Mouse (Mus musculus): ENCODE results near the gene Glb1l2. TPM values are rescaled to one million over a fixed set of nuclear protein-coding genes. Genes with fewer than 3 reads are reported as not detected.

The Glb1l2 gene
- polyA plus RNA-seq, 1 experiment from 2014 or later = 4.2 TPM

DNA sequence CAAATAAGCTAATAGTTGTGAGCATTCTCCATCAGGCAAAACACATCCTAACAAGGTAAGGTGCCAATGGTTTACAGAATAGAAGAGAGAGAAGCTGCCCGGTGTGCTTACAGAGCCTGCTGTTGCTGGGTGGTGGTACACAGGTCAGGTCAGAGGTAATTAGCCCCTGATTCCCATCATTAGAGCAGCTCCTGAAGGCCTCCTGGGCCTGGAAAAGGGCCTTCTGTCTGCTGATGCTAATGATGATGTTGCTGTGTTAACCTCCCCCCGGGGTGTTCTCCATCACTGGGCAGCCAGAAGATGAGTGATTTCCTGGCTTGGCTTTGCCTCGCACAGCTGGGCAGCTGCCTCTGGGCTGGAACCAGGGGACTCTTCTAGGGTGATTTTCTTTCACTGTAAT, 87.9 kb downstream of the Glb1l2 start:
- Histone ChIP-seq H3K9me3 (no peaks in the 10 kb centered on the region), H3K4me3 (no peak overlapping the region), H3K36me3 (no peaks in the 10 kb centered on the region), H3K27me3 (ENCODE audit: insufficient read depth, poor library complexity, severe bottlenecking) (no peaks in the 10 kb centered on the region), H3K27ac (no peak overlapping the region), H3K4me1 (replicated peaks) (no peaks in the 10 kb centered on the region)
- DNase-seq (ENCODE audit: low spot score) = peak; percentile 17
- 49% methylated on average over 3 of the region's 3 CpGs for WGBS

Other genes starting within 250 kb of the Glb1l2 start
- gene B3gat1, start 72.7 kb downstream of the Glb1l2 start, polyA plus RNA-seq (2016; fragmentation: Nextera tagmentation; extraction: Ambion mirVana) = 2.1 and 6.8 TPM in 2 replicates
- not detected in 2 replicates for gene Glb1l3, start 54.4 kb upstream of the Glb1l2 start, polyA plus RNA-seq (2016; fragmentation: Nextera tagmentation; extraction: Ambion mirVana)
- 0.12 TPM in 1 of 2 replicates, not detected in the other for gene Gm1110, start 116.6 kb upstream of the Glb1l2 start, polyA plus RNA-seq (2016; fragmentation: Nextera tagmentation; extraction: Ambion mirVana)
- 38.6 and 42.3 TPM in 2 replicates for gene Acad8, start 193.1 kb upstream of the Glb1l2 start, polyA plus RNA-seq (2016; fragmentation: Nextera tagmentation; extraction: Ambion mirVana)
- 167 and 171 TPM in 2 replicates for gene Thyn1, start 193.2 kb upstream of the Glb1l2 start, polyA plus RNA-seq (2016; fragmentation: Nextera tagmentation; extraction: Ambion mirVana)
- gene Vps26b, start 223.6 kb upstream of the Glb1l2 start, polyA plus RNA-seq (2016; fragmentation: Nextera tagmentation; extraction: Ambion mirVana) = 39.5 and 44.4 TPM in 2 replicates
- 28.8 and 36.5 TPM in 2 replicates for gene Ncapd3, start 223.7 kb upstream of the Glb1l2 start, polyA plus RNA-seq (2016; fragmentation: Nextera tagmentation; extraction: Ambion mirVana)